Mouse (Mus musculus): ENCODE measurements around the gene Maml2. TPM values are rescaled to one million over a fixed set of nuclear protein-coding genes. Genes with fewer than 3 reads are reported as not detected.

Maml2 gene
- polyA plus RNA-seq, 1 experiment from 2014 or later: 3.1 TPM

DNA sequence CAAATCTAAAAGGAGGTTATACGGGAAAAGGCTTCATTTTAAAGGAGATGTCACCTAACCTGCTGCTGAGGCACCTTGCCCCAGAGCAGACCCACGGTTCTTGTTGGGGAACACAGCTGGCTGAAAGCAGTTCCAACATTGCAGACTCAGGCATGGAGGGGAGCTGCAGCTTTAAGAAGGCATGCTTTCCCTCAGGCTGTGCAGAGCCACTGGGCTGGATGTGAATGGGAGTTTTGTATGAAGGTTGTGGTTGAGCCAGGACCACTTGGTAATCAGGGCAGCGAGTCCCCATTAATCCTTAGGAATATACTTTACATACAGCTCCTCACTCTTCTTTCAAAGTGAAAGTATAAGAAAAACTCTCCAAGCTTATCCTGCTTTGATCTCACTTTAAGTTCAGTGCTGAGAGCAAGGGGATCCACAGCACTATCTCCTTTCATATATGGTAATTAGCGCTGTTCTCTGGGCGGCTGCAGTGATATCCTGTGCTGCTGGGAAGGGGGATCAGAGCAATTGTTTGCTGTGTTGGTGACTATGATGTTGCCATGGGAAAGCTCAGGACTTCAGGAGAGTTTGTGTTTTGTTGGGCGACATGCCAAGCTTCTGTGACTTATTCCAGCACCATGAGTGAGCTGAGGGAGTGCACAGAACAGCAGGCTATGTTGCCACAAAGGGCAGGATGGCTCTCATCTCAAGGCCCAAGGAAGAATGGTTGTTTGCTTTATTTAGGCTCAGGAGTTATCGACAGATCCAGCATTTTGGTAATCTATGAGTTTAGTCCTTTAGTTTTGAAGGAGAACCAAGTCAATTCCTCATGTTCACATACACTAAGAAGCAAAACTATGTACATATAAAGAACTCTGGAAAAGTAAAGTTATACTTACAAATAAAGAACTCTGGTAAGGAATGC lies 127.5 kb downstream of the Maml2 start:
- no peak for TF ChIP-seq CTCF (IDR thresholded peaks at IDR 0.05; ENCODE audit: low read depth)
- H3K4me2 ChIP-seq (replicated peaks; ENCODE audit: low read depth): no peak overlapping the region
- no peaks in the 10 kb centered on the region for H3K4me1 ChIP-seq (replicated peaks; ENCODE audit: control insufficient read depth, insufficient read depth, low read length)
- no peak for ATAC-seq
- 31% methylated on average over 7 of the region's 7 CpGs for WGBS
- H3K9ac ChIP-seq (ENCODE audit: low read depth, low read length): no peak overlapping the region
- H3K27me3 ChIP-seq (replicated peaks; ENCODE audit: control insufficient read depth, insufficient read depth, low read length): no peaks in the 10 kb centered on the region
- H3K4me3 ChIP-seq (ENCODE audit: low read depth, low read length): no peak overlapping the region
- 0 out of 2 replicates have a peak overlapping the region, but pooled peaks have one; percentile 5 for H3K27ac ChIP-seq (ENCODE audit: low read depth, low read length)
- no peaks in the 10 kb centered on the region for H3K9me3 ChIP-seq (ENCODE audit: control insufficient read depth)
- H3K36me3 ChIP-seq (ENCODE audit: control insufficient read depth, insufficient read depth): no peaks in the 10 kb centered on the region

DNA sequence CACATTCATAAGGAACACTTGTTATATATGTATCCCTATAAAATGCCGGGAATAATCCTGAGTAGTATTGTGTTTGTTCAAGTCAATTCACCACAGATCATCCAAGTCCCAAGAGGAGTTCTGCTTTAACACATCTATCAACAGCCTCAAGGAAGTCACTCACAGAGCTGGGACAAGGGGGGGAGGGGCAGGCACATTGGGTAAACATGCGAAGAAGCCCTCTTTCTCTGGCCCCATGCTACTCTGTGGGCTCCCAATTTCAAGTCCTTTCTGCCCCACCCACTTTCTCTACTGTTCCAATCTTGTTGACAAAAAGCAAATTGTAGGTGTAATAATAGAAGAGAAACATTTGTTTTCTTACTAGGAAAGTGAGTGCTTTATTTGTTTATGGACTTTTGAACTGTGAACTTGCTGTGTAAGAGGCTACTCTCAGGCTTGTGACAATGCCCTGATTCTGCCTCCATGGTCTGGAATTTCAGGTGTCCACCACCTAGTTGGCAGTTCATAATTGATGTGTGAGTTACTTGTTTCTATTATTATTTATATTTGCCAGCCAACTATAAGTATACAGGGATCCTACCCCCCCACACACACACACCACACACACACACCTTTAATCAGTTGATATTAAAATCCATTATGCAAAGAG lies 131.8 kb downstream of the Maml2 start:
- Histone ChIP-seq H3K4me1 (replicated peaks; ENCODE audit: control insufficient read depth, insufficient read depth, low read length) (no peaks in the 10 kb centered on the region), H3K4me2 (replicated peaks; ENCODE audit: low read depth) (no peak overlapping the region), H3K27me3 (replicated peaks; ENCODE audit: control insufficient read depth, insufficient read depth, low read length) (no peaks in the 10 kb centered on the region), H3K27ac (ENCODE audit: low read depth, low read length) (no peak overlapping the region), H3K4me3 (ENCODE audit: low read depth, low read length) (no peak overlapping the region), H3K9me3 (ENCODE audit: control insufficient read depth) (no peaks in the 10 kb centered on the region), H3K36me3 (ENCODE audit: control insufficient read depth, insufficient read depth) (no peaks in the 10 kb centered on the region), H3K9ac (ENCODE audit: low read depth, low read length) (no peak overlapping the region)
- no peak for TF ChIP-seq CTCF (IDR thresholded peaks at IDR 0.05; ENCODE audit: low read depth)
- 39% methylated on average over 2 of the region's 2 CpGs for WGBS
- ATAC-seq: no peak

DNA sequence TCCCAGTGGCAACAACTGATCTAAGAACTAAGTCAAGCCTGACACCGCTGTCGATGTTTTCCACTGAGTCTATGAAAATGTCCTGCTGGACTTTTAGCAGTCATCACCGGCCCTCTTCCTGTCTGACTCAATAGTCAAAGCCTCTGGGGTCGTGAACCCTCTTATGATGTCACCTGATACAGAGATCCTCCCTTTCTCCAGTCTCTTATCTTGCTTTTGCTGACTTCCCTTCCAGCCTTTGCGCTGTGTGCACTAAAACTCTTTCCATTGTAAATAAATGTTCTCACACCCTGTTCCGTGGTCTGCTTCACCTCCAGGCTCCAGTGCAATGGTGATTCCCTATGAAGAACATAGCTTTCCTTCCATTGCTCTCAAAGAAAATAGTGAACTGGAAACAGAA lies 132.5 kb downstream of the Maml2 start:
- 46% methylated on average over 6 of the region's 6 CpGs for WGBS
- TF ChIP-seq CTCF (IDR thresholded peaks at IDR 0.05; ENCODE audit: low read depth): no peak
- Histone ChIP-seq H3K4me2 (replicated peaks; ENCODE audit: low read depth) (no peak overlapping the region), H3K27ac (ENCODE audit: low read depth, low read length) (no peak overlapping the region), H3K36me3 (ENCODE audit: control insufficient read depth, insufficient read depth) (no peaks in the 10 kb centered on the region), H3K9ac (ENCODE audit: low read depth, low read length) (no peak overlapping the region), H3K9me3 (ENCODE audit: control insufficient read depth) (no peaks in the 10 kb centered on the region), H3K27me3 (replicated peaks; ENCODE audit: control insufficient read depth, insufficient read depth, low read length) (no peaks in the 10 kb centered on the region), H3K4me1 (replicated peaks; ENCODE audit: control insufficient read depth, insufficient read depth, low read length) (no peaks in the 10 kb centered on the region), H3K4me3 (ENCODE audit: low read depth, low read length) (no peak overlapping the region)
- ATAC-seq: peak; percentile 68

DNA sequence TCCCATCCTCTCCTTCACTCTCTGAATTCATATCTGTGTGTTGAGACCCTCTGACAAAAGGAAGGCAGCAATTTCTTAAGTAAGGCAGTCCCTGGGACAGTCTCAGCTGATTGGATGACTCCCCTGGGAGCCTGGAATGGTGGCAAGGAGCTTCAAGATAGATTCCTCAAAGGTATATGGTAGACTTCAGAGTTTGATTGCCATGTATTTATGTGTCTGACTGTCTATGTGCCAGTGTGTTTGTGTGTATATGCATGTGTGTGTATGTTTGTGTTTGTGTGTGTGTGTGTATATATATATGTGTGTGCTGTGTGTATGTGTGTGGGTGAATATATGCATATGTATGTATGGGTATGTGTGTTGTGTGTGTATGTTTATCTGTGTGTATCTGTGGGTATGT lies 133.0 kb downstream of the Maml2 start:
- Histone ChIP-seq H3K27me3 (replicated peaks; ENCODE audit: control insufficient read depth, insufficient read depth, low read length) (no peaks in the 10 kb centered on the region), H3K36me3 (ENCODE audit: control insufficient read depth, insufficient read depth) (no peaks in the 10 kb centered on the region), H3K4me3 (ENCODE audit: low read depth, low read length) (no peak overlapping the region), H3K27ac (ENCODE audit: low read depth, low read length) (no peak overlapping the region), H3K9ac (ENCODE audit: low read depth, low read length) (no peak overlapping the region), H3K9me3 (ENCODE audit: control insufficient read depth) (no peaks in the 10 kb centered on the region), H3K4me2 (replicated peaks; ENCODE audit: low read depth) (no peak overlapping the region), H3K4me1 (replicated peaks; ENCODE audit: control insufficient read depth, insufficient read depth, low read length) (no peaks in the 10 kb centered on the region)
- no peak for TF ChIP-seq CTCF (IDR thresholded peaks at IDR 0.05; ENCODE audit: low read depth)
- no peak for ATAC-seq

DNA sequence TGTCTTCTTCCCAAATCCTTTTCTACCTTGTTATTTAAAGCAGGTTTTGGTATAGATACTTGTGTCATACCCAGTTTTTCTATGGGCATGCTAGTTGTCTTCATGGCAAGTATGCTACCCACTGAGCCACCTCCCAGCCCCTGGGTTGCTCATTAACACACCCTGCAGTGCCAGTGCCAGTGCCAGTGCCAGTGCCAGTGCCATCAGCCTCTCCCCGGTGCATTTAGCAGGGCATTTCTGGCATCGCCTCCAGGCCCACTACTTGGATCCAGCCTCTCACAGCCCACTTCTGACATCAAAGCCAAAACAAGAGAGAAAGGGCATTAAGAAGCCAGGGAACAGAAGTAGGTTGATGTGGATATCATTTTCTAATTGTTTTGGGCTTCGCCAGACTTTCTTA lies 133.9 kb downstream of the Maml2 start:
- Histone ChIP-seq H3K27ac (ENCODE audit: low read depth, low read length) (no peak overlapping the region), H3K4me3 (ENCODE audit: low read depth, low read length) (no peak overlapping the region), H3K9ac (ENCODE audit: low read depth, low read length) (no peak overlapping the region), H3K4me1 (replicated peaks; ENCODE audit: control insufficient read depth, insufficient read depth, low read length) (no peaks in the 10 kb centered on the region), H3K4me2 (replicated peaks; ENCODE audit: low read depth) (no peak overlapping the region), H3K27me3 (replicated peaks; ENCODE audit: control insufficient read depth, insufficient read depth, low read length) (no peaks in the 10 kb centered on the region), H3K36me3 (ENCODE audit: control insufficient read depth, insufficient read depth) (no peaks in the 10 kb centered on the region), H3K9me3 (ENCODE audit: control insufficient read depth) (no peaks in the 10 kb centered on the region)
- no peak for ATAC-seq
- TF ChIP-seq CTCF (IDR thresholded peaks at IDR 0.05; ENCODE audit: low read depth): no peak
- 94% methylated on average over 3 of the region's 3 CpGs for WGBS

DNA sequence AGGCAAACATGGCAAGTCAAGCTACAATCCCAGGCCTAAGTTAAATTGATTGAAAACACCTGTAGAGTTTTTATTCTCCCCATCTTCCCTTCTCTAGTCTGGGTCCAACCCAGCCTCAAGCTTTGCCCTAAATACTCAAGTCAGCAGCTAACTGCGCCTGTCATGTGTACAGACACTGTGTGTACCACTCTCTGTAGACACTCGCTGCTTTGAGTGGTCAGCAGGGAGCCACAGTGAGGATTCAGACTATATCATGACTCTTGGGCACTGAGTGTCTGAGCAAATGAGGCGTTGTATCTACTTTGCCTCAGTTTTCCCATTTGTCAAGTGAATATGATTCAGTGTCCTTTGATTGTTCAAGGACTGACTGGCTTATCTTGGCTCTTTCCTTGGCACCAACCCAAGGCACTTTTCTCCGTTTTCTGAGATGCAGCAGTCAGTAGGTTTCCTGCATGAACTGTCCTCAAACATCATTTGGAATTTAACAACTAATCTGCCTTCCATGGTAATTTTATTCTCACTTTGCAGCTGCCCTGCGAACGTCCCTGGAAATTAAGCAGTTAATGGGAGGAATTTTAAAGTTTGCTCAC lies 135.8 kb downstream of the Maml2 start:
- Histone ChIP-seq H3K4me1 (replicated peaks; ENCODE audit: control insufficient read depth, insufficient read depth, low read length) (no peaks in the 10 kb centered on the region), H3K9me3 (ENCODE audit: control insufficient read depth) (no peaks in the 10 kb centered on the region), H3K27me3 (replicated peaks; ENCODE audit: control insufficient read depth, insufficient read depth, low read length) (no peaks in the 10 kb centered on the region), H3K4me3 (ENCODE audit: low read depth, low read length) (no peak overlapping the region), H3K27ac (ENCODE audit: low read depth, low read length) (no peak overlapping the region), H3K36me3 (ENCODE audit: control insufficient read depth, insufficient read depth) (no peaks in the 10 kb centered on the region), H3K4me2 (replicated peaks; ENCODE audit: low read depth) (no peak overlapping the region), H3K9ac (ENCODE audit: low read depth, low read length) (no peak overlapping the region)
- TF ChIP-seq CTCF (IDR thresholded peaks at IDR 0.05; ENCODE audit: low read depth): no peak
- WGBS: 73% methylated on average over 6 of the region's 6 CpGs
- no peak for ATAC-seq

All from intestine, postnatal 0 days (tissue).